Mouse (Mus musculus) midbrain, embryonic 12.5 days (tissue): ENCODE measurements around the gene Gmcl1. TPM values are rescaled to one million over a fixed set of nuclear protein-coding genes. Genes with fewer than 3 reads are reported as not detected.

ENCODE experiments used
- ATAC-seq: fragments of 200-750 bp; cut with Nextera tagmentation; 2 replicates; pipeline ENCODE4 v1.8.0; 2017; ENCODE audit warnings: low read depth, moderate TSS enrichment, moderate library complexity; ENCODE audit not compliant: low FRiP score
- H3K27ac ChIP-seq: fragments of 300-500 bp; sonication (generic); replicated peaks from 2 replicates; pipeline ENCODE4 v1.5.1; 2016; ENCODE audit warnings: mild to moderate bottlenecking
- H3K27me3 ChIP-seq: fragments of 300-500 bp; sonication (generic); 2 replicates; pipeline ENCODE4 v1.6.1; 2016; ENCODE audit warnings: mild to moderate bottlenecking
- H3K36me3 ChIP-seq: fragments of 300-500 bp; sonication (generic); 2 replicates; pipeline ENCODE4 v1.6.1; 2016
- H3K4me1 ChIP-seq: fragments of 300-500 bp; sonication (generic); 2 replicates; pipeline ENCODE4 v1.6.1; 2016
- H3K4me2 ChIP-seq: fragments of 300-500 bp; sonication (generic); replicated peaks from 2 replicates; pipeline ENCODE4 v1.6.1; 2016; ENCODE audit warnings: mild to moderate bottlenecking, moderate library complexity
- H3K4me3 ChIP-seq: fragments of 300-500 bp; sonication (generic); 2 replicates; pipeline ENCODE4 v1.5.1; 2016; ENCODE audit warnings: mild to moderate bottlenecking
- H3K9ac ChIP-seq: fragments of 300-500 bp; sonication (generic); replicated peaks from 2 replicates; pipeline ENCODE4 v1.6.1; 2016; ENCODE audit warnings: mild to moderate bottlenecking, moderate library complexity
- H3K9me3 ChIP-seq: fragments of 300-500 bp; sonication (generic); 2 replicates; pipeline ENCODE4 v1.6.1; 2016; ENCODE audit warnings: mild to moderate bottlenecking
- WGBS: fragments of 180-500 bp; shearing (Covaris S2); methylation state at CpG from one replicate; pipeline ENCODE4 v1.1.7; 2016; 5-methylcytosine and 5-hydroxymethylcytosine counted together
- polyA plus RNA-seq: library from polyadenylated mRNA; unstranded; fragments of >200 nt; fragmentation: Nextera tagmentation; extraction: Ambion mirVana; gene quantifications from 2 replicates; pipeline ENCODE4 v1.2.1, GENCODE M21; 2016

Gene Gmcl1
- 50.8 and 51.2 TPM in 2 replicates for polyA plus RNA-seq

GRCm38 (mm10) chr6:86733183-86733876 is at the start of gene Gmcl1:
Gmcl1 (minus strand) TSS chr6:86733383.
- peaks cover 21% of the 10 kb centered on the region for H3K4me1 ChIP-seq
- no peaks in the 10 kb centered on the region for H3K27me3 ChIP-seq
- peak within 1 kb of the TSS; percentile 93 for H3K9ac ChIP-seq
- H3K27ac ChIP-seq = peak within 1 kb of the TSS; percentile 93
- H3K9me3 ChIP-seq = no peaks in the 10 kb centered on the region
- ATAC-seq = peak; percentile 94
- no peaks in the 10 kb centered on the region for H3K36me3 ChIP-seq
- WGBS = under 1% methylated on average over 48 of the region's 59 CpGs
- peak within 1 kb of the TSS; percentile 91 for H3K4me3 ChIP-seq
- peak within 1 kb of the TSS; percentile 87 for H3K4me2 ChIP-seq

GRCm38 (mm10) chr6:86782342-86782741 is 49.2 kb upstream of the Gmcl1 start:
- Histone ChIP-seq H3K27ac (no peak overlapping the region), H3K9ac (no peak overlapping the region), H3K27me3 (no peaks in the 10 kb centered on the region), H3K36me3 (no peaks in the 10 kb centered on the region), H3K4me2 (no peak overlapping the region), H3K9me3 (no peaks in the 10 kb centered on the region), H3K4me1 (no peaks in the 10 kb centered on the region), H3K4me3 (no peak overlapping the region)
- 68% methylated on average over 3 of the region's 3 CpGs for WGBS
- no peak for ATAC-seq

- Histone ChIP-seq H3K4me2 (no peak overlapping the region), H3K4me3 (no peak overlapping the region), H3K9ac (no peak overlapping the region), H3K36me3 (no peaks in the 10 kb centered on the region), H3K4me1 (no peaks in the 10 kb centered on the region), H3K9me3 (no peaks in the 10 kb centered on the region), H3K27me3 (no peaks in the 10 kb centered on the region), H3K27ac (no peak overlapping the region)
- WGBS = 45% methylated on average over 2 of the region's 2 CpGs
- ATAC-seq = no peak
Measured at GRCm38 (mm10) chr6:86781361-86781957, 48.3 kb upstream of the Gmcl1 start.

GRCm38 (mm10) chr6:86778910-86779594 is 45.9 kb upstream of the Gmcl1 start:
- Histone ChIP-seq H3K4me3 (no peak overlapping the region), H3K36me3 (no peaks in the 10 kb centered on the region), H3K4me2 (no peak overlapping the region), H3K9ac (no peak overlapping the region), H3K9me3 (no peaks in the 10 kb centered on the region), H3K27me3 (no peaks in the 10 kb centered on the region), H3K4me1 (no peaks in the 10 kb centered on the region), H3K27ac (no peak overlapping the region)
- ATAC-seq = no peak
- 94% methylated on average over 10 of the region's 10 CpGs for WGBS

- H3K27ac ChIP-seq = no peak overlapping the region
- H3K4me3 ChIP-seq = no peak overlapping the region
- no peaks in the 10 kb centered on the region for H3K9me3 ChIP-seq
- H3K27me3 ChIP-seq = no peaks in the 10 kb centered on the region
- 81% methylated on average over 3 of the region's 3 CpGs for WGBS
- no peaks in the 10 kb centered on the region for H3K36me3 ChIP-seq
- H3K4me2 ChIP-seq = no peak overlapping the region
- no peak overlapping the region for H3K9ac ChIP-seq
- no peak for ATAC-seq
- no peaks in the 10 kb centered on the region for H3K4me1 ChIP-seq
Measured at GRCm38 (mm10) chr6:86777181-86777580, 44.0 kb upstream of the Gmcl1 start.

- Histone ChIP-seq H3K4me1 (no peaks in the 10 kb centered on the region), H3K4me3 (no peak overlapping the region), H3K27me3 (no peaks in the 10 kb centered on the region), H3K36me3 (no peaks in the 10 kb centered on the region), H3K4me2 (no peak overlapping the region), H3K27ac (no peak overlapping the region), H3K9ac (no peak overlapping the region), H3K9me3 (no peaks in the 10 kb centered on the region)
- ATAC-seq = no peak
- WGBS = 64% methylated on average over 4 of the region's 4 CpGs
Measured at GRCm38 (mm10) chr6:86776706-86777071, 43.5 kb upstream of the Gmcl1 start.

GRCm38 (mm10) chr6:86776001-86776705 is 43.0 kb upstream of the Gmcl1 start:
- no peak overlapping the region for H3K9ac ChIP-seq
- H3K4me3 ChIP-seq = no peak overlapping the region
- ATAC-seq = no peak
- no peaks in the 10 kb centered on the region for H3K4me1 ChIP-seq
- H3K36me3 ChIP-seq = no peaks in the 10 kb centered on the region
- H3K27me3 ChIP-seq = no peaks in the 10 kb centered on the region
- WGBS = 95% methylated on average over 8 of the region's 8 CpGs
- H3K27ac ChIP-seq = no peak overlapping the region
- no peaks in the 10 kb centered on the region for H3K9me3 ChIP-seq
- H3K4me2 ChIP-seq = no peak overlapping the region

GRCm38 (mm10) chr6:86774937-86775336 is 41.8 kb upstream of the Gmcl1 start:
- no peak overlapping the region for H3K27ac ChIP-seq
- WGBS = 83% methylated on average over 6 of the region's 6 CpGs
- no peak overlapping the region for H3K4me2 ChIP-seq
- no peaks in the 10 kb centered on the region for H3K4me1 ChIP-seq
- no peak for ATAC-seq
- H3K9ac ChIP-seq = no peak overlapping the region
- H3K9me3 ChIP-seq = no peaks in the 10 kb centered on the region
- no peak overlapping the region for H3K4me3 ChIP-seq
- no peaks in the 10 kb centered on the region for H3K36me3 ChIP-seq
- H3K27me3 ChIP-seq = no peaks in the 10 kb centered on the region

- no peak overlapping the region for H3K4me2 ChIP-seq
- WGBS = 93% methylated on average over 4 of the region's 4 CpGs
- no peak for ATAC-seq
Measured at GRCm38 (mm10) chr6:86773830-86774229, 40.6 kb upstream of the Gmcl1 start.

GRCm38 (mm10) chr6:86772631-86773030 is 39.4 kb upstream of the Gmcl1 start:
- H3K9ac ChIP-seq = no peak overlapping the region
- ATAC-seq = no peak
- H3K9me3 ChIP-seq = no peaks in the 10 kb centered on the region
- no peaks in the 10 kb centered on the region for H3K36me3 ChIP-seq
- no peak overlapping the region for H3K4me3 ChIP-seq
- no peak overlapping the region for H3K27ac ChIP-seq
- no peaks in the 10 kb centered on the region for H3K4me1 ChIP-seq
- no peak overlapping the region for H3K4me2 ChIP-seq
- H3K27me3 ChIP-seq = no peaks in the 10 kb centered on the region
- WGBS = 88% methylated on average over 7 of the region's 7 CpGs

More at GRCm38 (mm10) chr6:86773830-86774229, 40.6 kb upstream of the Gmcl1 start:
- no peaks in the 10 kb centered on the region for H3K27me3 ChIP-seq
- H3K36me3 ChIP-seq = no peaks in the 10 kb centered on the region
- no peaks in the 10 kb centered on the region for H3K4me1 ChIP-seq
- H3K9ac ChIP-seq = no peak overlapping the region
- no peak overlapping the region for H3K4me3 ChIP-seq
- H3K9me3 ChIP-seq = no peaks in the 10 kb centered on the region
- no peak overlapping the region for H3K27ac ChIP-seq

- no peaks in the 10 kb centered on the region for H3K36me3 ChIP-seq
- H3K4me1 ChIP-seq = no peaks in the 10 kb centered on the region
- no peak overlapping the region for H3K4me3 ChIP-seq
- H3K9ac ChIP-seq = no peak overlapping the region
- no peak for ATAC-seq
- H3K27ac ChIP-seq = no peak overlapping the region
- 83% methylated on average over 4 of the region's 4 CpGs for WGBS
- H3K4me2 ChIP-seq = no peak overlapping the region
- no peaks in the 10 kb centered on the region for H3K9me3 ChIP-seq
- H3K27me3 ChIP-seq = no peaks in the 10 kb centered on the region
Measured at GRCm38 (mm10) chr6:86768938-86769337, 35.8 kb upstream of the Gmcl1 start.
